Mouse (Mus musculus) heart, postnatal 0 days (tissue): ENCODE measurements at regions not wholly inside any gene's neighbourhood (a gene's known extent, or its start where the extent isn't known, plus 50 kb on each side); places are given as distances from the start of the nearest gene placed in this dataset.

Experiments
- CTCF ChIP-seq: IDR thresholded peaks from 2 replicates; pipeline ENCODE4 v1.5.1; 2016; ENCODE audit warnings: antibody characterized with exemption, control low read depth, low read depth
- EP300 ChIP-seq: IDR thresholded peaks from 2 replicates; pipeline ENCODE4 v1.6.1; 2016; ENCODE audit warnings: antibody characterized with exemption, low read depth

DNA sequence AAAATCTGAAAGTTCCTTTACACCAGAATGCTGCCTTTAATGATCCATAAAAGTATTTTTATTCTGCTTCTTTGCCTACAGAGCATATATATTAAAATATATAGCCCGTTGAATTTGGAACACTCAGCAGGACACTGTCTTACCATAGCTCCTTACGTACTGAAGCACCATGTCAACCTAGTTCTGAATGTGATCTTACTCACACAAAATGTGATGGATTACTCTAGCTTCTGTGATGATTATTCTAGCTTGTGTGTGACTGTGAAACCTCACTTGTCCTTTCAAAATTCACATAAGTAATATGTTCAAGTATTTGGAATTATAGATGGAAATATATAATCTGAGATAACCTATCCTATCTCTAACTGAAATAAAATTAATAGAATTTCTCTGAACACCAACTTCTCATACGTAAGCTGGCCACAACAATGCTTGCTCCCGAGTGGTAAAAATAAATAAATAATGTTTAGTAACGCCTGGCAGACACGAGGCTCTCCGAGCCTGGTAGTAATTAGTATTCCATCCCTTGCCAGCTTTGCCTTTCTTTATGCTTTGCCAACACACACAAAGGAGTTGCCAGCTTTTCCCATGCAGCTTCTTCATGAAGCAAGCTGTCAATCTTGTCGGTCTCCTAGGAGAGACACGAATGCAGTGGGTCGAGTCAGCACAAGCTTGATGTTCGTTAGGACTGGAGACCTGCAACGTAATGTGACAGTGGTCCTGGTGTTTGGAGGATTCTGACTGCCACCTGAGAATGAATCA is 271.9 kb upstream of the Dcbld2 start:
- TF ChIP-seq CTCF (no peak), EP300 (no peak)
